ENCODE assay signal across 12 mouse cellular contexts in genomic region chr12:71980746-71981145, GRCm38 (mm10).
DNase-seq lines count a peak whose midpoint lies in the region; ATAC-seq lines count a peak whose summit lies in the region.
"Had no signal": no experiment of that assay in that cellular context is flagged by ENCODE, and none has a peak within 500 bp of the region (broad histone marks: within the 10 kb centered on the region; RNA-seq: fewer than 3 reads in every experiment).

No protein-coding gene starts in this region.

- peak overlapping the region; percentile 45; the same call in 1 of the 2 replicates for H3K27ac ChIP-seq in hindbrain, embryonic 13.5 days
- no peak overlapping the region for H3K27ac ChIP-seq in hindbrain, embryonic 10.5 days
- H3K27ac ChIP-seq in heart, embryonic 14.5 days (replicated peaks in 1 of 2; ENCODE audit: control insufficient read depth in 1 of 2, insufficient read depth in 1 of 2, low read depth in 2 of 2, low read length in 2 of 2) = peak overlapping the region; percentile 86 to 88
- H3K27ac ChIP-seq: liver, embryonic 12.5 days; midbrain, embryonic 12.5 days; stomach, embryonic 15.5 days had no signal

- H3K27me3 ChIP-seq in hindbrain, embryonic 13.5 days = no peaks in the 10 kb centered on the region
- no peaks in the 10 kb centered on the region for H3K27me3 ChIP-seq in hindbrain, embryonic 10.5 days (ENCODE audit: insufficient read depth, poor library complexity, severe bottlenecking)
- H3K27me3 ChIP-seq in heart, embryonic 14.5 days (ENCODE audit: control insufficient read depth, insufficient read depth, low read length) = no peaks in the 10 kb centered on the region
- H3K27me3 ChIP-seq: liver, embryonic 12.5 days; midbrain, embryonic 12.5 days; stomach, embryonic 15.5 days had no signal

- H3K4me3 ChIP-seq in hindbrain, embryonic 13.5 days = no peak overlapping the region
- no peak overlapping the region for H3K4me3 ChIP-seq in hindbrain, embryonic 10.5 days
- H3K4me3 ChIP-seq in heart, embryonic 14.5 days (ENCODE audit: control insufficient read depth in 1 of 2, insufficient read depth in 1 of 2, low read depth in 1 of 2, low read length in 2 of 2) = no peak overlapping the region
- H3K4me3 ChIP-seq: liver, embryonic 12.5 days; midbrain, embryonic 12.5 days; stomach, embryonic 15.5 days had no signal

- peaks cover 83% of the 10 kb centered on the region for H3K36me3 ChIP-seq in hindbrain, embryonic 13.5 days
- peaks cover 96% of the 10 kb centered on the region for H3K36me3 ChIP-seq in hindbrain, embryonic 10.5 days
- H3K36me3 ChIP-seq in heart, embryonic 14.5 days (ENCODE audit: control insufficient read depth, insufficient read depth, low read length) = peaks cover 76% of the 10 kb centered on the region

- DNase-seq in hindbrain, embryonic 10.5 days (ENCODE audit: low spot score) = no peak
- DNase-seq in right cerebral cortex, postnatal 10 days (ENCODE audit: low spot score in 2 of 2) = peak; percentile 72 to 80
- DNase-seq in right cerebral cortex, postnatal 25 days = no peak
- DNase-seq in spleen, adult 12 weeks (ENCODE audit: low spot score) = no peak
- no peak for DNase-seq in thymus, adult 18-20 months
- DNase-seq: adrenal gland, postnatal 10 days; cerebellum, adult 11-12 months had no signal

- H3K9me3 ChIP-seq in hindbrain, embryonic 13.5 days = no peaks in the 10 kb centered on the region
- no peaks in the 10 kb centered on the region for H3K9me3 ChIP-seq in hindbrain, embryonic 10.5 days
- H3K9me3 ChIP-seq in heart, embryonic 14.5 days (ENCODE audit: control insufficient read depth, low read length) = no peaks in the 10 kb centered on the region
- H3K9me3 ChIP-seq: liver, embryonic 12.5 days; midbrain, embryonic 12.5 days; stomach, embryonic 15.5 days had no signal

- H3K4me2 ChIP-seq in hindbrain, embryonic 13.5 days = no peak overlapping the region
- H3K4me2 ChIP-seq in heart, embryonic 14.5 days (ENCODE audit: low read length) = no peak overlapping the region
- H3K4me2 ChIP-seq: liver, embryonic 12.5 days; midbrain, embryonic 12.5 days; stomach, embryonic 15.5 days had no signal

- WGBS in hindbrain, embryonic 13.5 days = 78% methylated on average over 11 of the region's 11 CpGs
- WGBS in hindbrain, embryonic 10.5 days = 95% methylated on average over 11 of the region's 11 CpGs
- 76% methylated on average over 11 of the region's 11 CpGs for WGBS in heart, embryonic 14.5 days

- peaks cover 7% of the 10 kb centered on the region for H3K4me1 ChIP-seq in hindbrain, embryonic 13.5 days (replicated peaks)
- 0 out of 2 replicates have a peak, but pooled peaks cover 4% of the 10 kb centered on the region for H3K4me1 ChIP-seq in hindbrain, embryonic 10.5 days (replicated peaks)
- peaks cover 52 to 81% of the 10 kb centered on the region in 2 experiments for H3K4me1 ChIP-seq in heart, embryonic 14.5 days (ENCODE audit: control insufficient read depth in 2 of 2, insufficient read depth in 2 of 2, low read length in 2 of 2)
- H3K4me1 ChIP-seq: stomach, embryonic 15.5 days had no signal

- ATAC-seq in hindbrain, embryonic 13.5 days (ENCODE audit: low FRiP score) = no peak
- no peak for ATAC-seq in heart, embryonic 14.5 days (ENCODE audit: insufficient number of reproducible peaks, insufficient read depth, low FRiP score, low read depth)
- ATAC-seq: liver, embryonic 12.5 days had no signal

- no peak overlapping the region for H3K9ac ChIP-seq in hindbrain, embryonic 13.5 days
- H3K9ac ChIP-seq in heart, embryonic 14.5 days (ENCODE audit: low read length) = peak overlapping the region; percentile 31; the same call in 1 of the 2 replicates
- H3K9ac ChIP-seq: liver, embryonic 12.5 days; midbrain, embryonic 12.5 days; stomach, embryonic 15.5 days had no signal

Comparison
In these comparisons a context has a peak if more than half of its experiments do, and no peak if none do; other contexts are left out.
1. DNase-seq: peak in right cerebral cortex, postnatal 10 days (2 of 2); none in hindbrain, embryonic 10.5 days (single experiment), right cerebral cortex, postnatal 25 days (single experiment), spleen, adult 12 weeks (single experiment) and thymus, adult 18-20 months (0 of 2).